Mouse (Mus musculus) urinary bladder, adult 18-20 months (tissue): ENCODE data around the gene Kcnq4.

Source experiments
- DNase-seq, 2 experiments: peaks; one replicate each; pipeline ENCODE4 v3.0.0; 2022; ENCODE audit warnings: low spot score in 2 of 2, mixed read lengths in 2 of 2

The Kcnq4 gene

DNA sequence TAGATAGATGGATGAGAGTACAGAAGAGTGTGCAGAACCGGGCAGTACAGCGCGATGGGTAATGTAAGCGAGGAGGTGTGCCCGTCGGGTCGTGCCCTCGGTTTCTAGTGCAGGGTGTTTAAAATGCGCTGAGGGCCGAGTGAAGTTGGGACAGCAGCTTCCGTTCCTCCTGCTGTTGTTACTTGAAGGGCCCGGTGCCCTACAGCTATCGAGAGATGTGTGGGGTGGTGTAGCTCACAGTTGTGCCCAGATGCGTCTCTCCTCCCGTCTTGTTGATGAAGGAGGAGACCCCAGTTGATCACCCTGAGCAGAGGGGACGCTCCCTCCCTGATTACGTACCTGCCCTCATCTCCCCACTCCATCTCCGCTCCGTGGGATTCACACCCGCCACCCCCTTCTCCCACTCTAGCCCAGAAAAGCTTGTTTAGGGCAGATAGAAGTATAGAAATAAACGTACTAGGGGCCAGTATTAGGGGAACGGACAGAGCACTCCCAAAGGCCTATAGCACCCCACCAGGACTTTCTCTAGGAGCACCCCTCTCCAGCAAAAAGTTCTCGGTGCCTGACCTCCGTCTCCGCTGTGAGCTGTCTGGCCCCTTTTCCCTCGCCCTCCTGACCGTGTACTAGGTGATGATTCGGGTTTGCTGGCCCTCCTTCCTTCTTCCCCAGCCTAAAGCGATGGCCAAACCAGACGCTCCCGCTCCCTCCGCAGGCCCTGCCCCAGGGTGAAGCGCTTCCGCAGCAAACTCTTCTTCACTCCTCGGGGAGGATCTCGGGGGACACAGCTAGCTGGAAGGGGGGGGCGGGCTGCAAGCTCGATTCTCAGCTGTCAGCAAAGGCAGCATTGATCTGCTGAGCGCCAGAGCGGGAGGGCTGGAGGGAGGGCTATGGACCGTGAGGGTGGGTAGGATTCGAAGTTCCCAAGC is at the start of gene Kcnq4:
Kcnq4 (minus strand) TSS at position 672 of the 926 bp plus-strand sequence.
- DNase-seq = no peak

DNA sequence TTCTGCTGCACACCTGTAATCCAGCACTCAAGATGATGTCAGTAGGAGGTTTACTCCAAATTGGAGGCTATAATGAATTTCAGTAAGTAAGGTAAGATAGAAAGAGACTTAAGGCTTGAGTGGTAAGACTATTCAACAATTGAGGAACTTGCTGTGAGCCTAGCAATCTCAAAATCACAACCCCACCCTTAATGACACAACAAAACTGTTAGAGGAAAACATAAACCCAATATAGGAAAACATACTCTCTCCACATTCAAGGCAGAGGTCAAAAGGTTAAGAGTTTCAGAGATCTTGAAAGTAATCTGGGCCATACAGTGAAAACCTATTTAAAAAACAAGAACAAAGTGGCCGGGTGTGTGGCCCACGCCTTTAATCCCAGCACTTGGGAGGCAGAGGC is 48.3 kb upstream of the Kcnq4 start:
- no peak for DNase-seq

DNA sequence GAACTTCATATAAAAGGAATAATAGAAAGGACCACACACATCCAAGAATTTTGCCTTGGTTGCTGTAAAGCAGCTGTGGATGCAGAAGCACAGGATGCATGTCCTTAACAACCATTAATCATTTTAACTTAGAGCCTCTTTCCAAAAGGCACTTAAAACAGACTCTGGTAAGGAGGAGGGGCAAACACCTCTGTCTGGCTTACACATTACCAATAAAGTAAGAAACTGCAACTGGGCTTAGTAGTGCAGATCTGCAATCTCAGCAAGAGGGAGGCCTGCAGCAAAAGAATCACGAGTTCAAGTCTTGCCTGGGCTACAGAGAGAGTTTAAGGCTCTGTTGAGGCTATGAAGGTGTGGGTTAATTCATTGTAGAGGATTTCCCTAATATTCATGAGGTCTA is 47.2 kb upstream of the Kcnq4 start:
- no peak for DNase-seq

DNA sequence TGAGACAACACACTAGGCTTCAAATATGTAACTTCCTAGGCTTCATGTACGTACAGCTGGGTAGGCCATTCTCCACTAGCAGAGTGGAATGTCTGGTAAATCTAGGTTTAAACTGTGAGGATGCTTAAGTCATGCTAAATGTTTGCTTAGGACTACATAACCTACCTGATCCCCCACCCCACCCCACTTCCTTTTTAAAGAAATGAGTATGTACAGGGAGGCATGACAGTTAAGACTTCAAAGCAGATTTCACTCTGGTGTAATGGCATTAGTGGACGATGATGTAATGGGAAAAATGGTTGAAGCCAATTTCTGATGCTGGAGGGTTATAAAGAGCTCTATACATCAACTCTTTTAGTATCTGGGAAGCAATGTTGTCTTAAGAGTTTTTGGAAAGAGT is 44.5 kb upstream of the Kcnq4 start:
- DNase-seq = no peak

DNA sequence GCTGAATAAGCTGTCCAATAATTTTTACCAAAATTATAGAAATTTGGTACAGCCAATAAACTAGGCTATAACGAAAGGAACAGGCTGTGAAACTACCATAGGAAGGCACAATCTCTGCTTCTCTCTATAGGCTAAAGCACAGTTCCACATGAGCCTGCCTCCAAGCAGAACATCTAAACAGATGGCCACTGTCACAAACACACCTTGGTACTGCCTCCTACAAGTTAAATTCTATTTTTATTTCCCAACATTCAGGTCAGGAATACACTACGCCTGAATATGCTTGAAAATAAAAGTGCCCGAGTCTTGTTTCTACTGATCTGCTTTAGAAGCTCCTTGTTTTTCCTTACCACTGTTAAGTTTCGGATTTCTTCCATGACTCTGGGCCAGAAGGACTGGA is 41.6 kb upstream of the Kcnq4 start:
- no peak for DNase-seq

DNA sequence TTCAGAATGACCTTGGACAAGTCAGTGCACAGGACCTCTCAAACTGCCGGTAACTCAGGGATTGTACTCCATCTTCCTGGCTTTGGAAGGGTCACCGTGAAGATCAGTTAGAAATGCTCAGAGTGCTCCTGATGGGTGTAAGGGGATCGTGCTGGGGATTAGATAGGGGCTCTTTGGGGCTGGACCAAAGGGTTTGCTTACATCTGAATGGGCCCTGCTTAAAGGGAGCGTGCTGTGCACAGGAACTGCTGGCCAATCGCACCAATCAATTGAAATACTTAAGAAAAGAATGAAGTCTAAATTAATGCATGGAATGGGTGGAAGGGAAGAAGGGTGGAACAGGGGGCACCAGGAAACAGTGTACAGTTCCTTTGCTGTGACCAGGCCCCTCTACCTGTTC is 7.4 kb upstream of the Kcnq4 start:
- no peak for DNase-seq

DNA sequence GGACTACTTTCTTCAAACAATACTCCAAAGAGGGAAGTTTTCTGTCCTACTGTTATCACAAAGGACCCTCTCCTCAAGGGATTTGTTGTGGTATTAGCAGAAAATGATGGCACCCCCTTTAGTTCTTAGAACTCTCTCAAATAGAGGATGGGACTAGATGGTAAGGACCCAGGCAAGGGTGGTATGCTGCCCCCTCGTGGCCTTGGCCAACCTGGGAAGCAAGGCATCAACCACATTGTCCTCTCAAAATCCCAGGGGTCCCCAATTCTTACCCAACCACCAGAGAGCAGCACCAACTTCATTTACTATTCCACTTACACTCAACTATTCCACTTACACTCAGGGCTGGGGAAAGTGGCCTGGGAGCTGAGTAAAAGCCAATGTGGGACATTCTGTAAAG is 6.9 kb upstream of the Kcnq4 start:
- DNase-seq = peak in 1 of 2 experiments; percentile 61

DNA sequence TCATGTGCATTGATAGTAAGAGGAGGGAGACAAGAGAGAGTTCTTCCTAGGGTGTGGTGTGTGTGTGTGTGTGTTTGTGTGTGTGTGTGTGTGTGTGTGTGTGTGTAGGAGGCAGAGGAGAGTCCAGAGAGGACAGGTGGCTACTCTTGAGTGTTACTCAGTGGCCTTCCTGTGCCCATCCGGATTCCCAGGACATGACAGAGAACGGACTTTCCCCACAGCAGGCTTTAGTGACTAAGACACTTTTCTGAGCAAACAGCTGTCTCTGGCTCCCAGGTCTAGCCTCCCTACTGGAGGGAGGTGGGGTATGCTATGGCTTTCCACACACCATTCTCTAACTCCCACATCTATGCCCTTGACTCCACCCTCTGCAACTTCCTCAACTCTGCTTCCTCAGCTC is 1.2 kb upstream of the Kcnq4 start:
- no peak for DNase-seq

DNA sequence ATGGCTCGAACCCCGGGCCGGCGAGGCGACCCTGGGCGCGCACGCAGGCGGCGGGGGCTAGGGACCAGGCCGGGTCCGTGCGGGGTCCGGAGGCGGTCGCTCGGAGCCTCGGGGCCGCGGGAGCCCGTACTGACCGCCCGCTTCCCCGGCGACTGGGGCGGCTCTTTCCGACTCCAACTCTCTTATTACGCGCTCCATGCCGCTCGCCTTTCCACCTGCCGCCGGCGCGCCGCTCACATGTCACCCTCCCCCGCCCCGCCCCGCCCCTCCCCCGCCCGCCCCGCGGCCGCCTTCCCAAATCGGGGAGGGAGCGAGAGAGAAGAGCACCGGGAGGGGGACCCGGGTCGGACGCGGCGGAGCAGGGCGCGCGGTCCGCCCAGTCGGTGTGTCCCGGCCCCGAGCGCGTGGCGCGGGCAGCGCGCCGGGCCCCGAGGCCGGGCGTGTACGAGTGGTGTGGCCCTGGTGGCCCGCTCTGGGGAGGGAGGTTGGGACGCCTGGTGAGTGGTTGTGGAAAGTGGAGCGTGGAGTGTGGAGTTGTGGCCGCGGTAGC is 1.1 kb downstream of the Kcnq4 start:
- DNase-seq = no peak

DNA sequence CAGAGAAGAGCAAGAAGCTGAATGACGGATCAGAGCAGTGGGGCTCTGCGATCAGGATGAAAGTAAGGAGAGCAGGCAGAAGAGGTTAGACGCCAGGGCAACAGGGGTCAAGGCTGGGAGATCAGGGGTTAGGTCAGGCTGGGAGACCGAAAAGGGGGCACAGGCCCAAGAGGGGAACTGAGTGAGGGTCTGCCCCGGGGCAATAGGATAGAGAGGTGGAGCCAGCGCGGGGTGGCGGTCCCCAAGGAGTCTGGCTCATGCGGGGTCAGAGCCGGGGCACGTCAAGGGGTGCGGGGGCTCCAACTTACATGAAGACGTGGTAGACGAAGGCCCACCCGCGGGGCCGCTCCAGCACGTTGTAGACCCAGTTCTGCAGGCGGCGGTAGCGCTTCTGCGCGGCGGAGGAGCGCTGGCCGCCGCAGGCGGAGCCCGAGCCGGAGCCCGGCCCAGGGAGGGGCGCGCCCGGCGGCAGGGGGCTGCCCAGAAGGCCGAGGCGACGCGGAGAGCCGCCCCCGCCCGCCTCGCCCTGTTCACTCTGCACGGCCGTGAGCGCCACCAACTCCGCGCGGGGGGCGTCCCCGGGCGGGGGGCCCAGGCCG is 1.8 kb downstream of the Kcnq4 start:
- DNase-seq = no peak

DNA sequence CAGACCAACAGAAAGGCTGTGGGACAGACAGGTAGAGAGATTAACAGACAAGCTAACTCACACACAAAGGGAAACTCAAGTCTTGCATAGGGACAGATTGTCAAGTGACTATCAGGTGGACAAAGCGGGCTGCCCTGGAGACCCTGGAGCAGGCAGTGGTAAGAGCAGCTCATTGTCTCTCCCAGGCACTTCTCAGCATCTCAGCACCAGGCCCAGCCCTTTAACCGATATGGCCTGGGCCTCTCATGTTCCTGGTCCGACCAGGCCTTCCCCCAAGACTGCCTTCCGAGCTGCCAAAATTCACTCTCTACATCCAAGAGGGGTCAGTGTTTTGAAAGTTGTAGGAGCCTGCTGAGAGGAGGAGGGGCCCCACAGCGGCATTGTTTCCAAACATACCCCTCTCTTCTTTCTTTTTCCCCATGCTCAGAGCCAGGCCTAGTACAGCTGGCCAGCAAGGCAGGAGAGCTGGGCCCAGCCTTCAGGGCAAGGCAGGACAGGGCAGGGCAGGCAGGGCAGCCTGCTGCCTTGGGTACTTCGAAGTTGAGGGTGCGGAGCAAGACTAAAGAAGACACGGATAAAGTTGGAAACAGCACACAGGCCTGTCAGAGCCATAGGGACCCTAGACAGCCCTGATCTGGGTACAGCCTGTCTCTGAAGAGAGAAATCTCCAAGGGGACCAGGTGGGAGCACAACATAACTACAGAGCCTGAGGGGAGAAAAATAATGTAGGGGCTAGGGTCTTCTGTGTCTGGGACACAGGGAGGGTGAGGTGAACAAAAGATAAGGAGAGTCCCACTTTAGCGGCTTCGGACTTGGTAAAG is 2.5 kb downstream of the Kcnq4 start:
- DNase-seq = no peak

DNA sequence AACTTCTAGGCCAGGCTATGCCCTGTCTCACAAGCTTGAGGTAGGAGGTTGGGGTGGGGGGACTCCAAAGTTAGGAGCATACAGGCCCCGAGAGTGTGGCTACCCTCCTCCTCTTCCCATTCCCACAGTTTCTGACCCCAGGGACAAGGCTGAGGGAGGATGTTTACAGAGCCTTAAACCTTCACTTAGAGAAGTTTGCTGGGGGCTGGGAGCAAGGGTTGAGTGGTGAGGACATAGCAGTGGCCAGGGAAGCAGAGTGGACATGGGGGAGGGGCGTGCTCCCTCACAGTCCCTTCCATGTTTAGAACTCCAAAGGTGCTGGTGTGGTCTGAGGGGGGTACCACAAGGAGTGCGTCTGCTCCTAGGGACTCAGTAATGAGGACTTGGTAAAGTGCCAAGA is 4.8 kb downstream of the Kcnq4 start:
- DNase-seq = no peak

DNA sequence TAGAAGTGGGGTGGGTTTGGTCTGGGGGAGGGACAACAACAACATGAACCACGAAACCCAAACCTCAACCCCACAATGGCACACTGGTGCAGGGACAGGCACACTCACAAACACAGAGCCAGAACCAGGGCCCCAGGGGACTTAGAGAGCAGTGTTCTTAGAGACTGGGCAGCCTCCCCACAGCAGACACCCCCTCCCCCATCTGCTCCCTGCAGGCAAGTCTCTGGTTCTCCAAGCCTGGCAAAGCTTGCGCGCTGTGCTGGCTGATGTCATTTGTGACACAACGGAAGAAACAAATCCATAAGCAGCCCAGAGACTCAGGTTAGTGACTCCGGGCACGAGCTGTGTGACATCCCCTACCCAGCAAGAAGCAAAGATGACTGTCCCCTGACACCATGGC is 7.1 kb downstream of the Kcnq4 start:
- no peak for DNase-seq

DNA sequence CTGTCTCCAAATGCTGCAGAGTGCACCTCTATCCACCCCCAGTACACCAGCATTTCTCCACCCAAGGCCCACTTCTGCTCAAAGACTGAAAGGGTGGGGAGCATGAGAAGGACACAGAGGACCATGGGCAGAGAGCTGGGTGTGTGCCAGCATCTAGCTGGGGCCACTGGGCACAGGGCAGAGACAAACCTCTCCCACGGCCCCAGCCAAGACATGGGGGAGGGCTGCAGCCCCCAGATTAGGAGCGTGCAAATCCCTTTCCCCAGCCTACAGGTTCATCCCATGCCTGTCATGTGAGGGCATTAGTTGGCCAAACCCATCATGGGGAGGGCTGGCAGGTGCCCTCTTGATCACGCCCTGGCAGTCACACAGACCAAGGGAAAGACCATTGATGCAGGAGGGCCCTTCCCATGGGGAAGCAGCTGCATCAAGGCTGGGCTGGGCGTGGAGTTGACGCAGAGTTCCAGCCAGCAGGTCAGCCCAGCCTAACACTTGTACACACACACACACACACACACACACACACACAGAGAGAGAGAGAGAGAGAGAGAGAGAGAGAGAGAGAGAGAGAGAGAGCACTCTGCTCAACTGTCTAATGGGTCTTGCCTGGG is 14.3 kb downstream of the Kcnq4 start:
- no peak for DNase-seq

DNA sequence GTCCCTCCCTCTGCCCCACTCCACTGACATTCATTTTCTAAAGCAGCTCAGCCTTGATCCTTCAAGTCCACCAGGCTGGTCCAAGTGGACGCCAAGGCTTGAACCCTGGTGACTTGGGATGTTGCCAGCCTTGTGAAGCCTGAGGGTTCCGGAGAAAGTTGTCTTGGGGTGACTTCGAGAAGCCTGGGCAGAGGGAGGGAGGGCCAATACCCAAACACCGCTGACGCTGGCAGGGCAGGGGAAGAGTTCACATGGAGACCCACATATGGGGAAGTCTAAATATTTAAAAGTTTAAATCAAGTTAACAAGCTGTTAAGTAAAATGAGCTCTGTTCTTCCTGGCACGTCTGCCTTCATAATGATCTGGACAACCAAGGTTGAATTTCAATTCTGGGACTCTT is 15.7 kb downstream of the Kcnq4 start:
- DNase-seq = no peak

DNA sequence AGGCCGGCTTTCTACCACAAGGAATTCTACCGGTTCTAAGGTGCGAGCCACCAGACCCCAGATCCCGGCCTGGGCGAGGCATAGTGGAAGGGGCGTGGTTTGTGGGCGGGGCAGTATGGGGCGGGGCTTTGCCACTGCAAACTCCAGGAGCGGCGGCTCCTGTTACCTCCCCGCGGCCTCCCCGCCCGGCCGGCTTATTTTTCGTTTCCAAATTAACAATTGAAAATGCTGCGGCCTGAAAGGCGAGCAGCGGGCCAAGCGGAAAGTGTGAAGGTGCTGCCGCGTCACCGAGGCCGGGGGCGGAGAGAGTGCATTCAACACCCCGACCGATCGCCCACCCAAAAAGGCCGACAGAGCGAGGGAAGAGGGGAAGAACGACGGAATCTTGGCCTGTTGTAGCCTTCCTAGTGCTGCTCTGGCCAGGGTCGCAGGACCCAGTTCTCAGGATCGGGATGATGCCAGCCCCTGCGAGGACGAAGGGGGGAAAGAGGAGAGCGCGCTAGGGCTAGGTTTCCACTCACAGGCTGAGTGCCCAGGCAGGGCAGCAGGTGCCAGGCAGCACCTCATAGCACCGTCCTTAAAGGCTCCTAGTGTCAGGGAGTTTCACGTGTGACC is 17.3 kb downstream of the Kcnq4 start:
- peak; percentile 39 to 60 for DNase-seq

DNA sequence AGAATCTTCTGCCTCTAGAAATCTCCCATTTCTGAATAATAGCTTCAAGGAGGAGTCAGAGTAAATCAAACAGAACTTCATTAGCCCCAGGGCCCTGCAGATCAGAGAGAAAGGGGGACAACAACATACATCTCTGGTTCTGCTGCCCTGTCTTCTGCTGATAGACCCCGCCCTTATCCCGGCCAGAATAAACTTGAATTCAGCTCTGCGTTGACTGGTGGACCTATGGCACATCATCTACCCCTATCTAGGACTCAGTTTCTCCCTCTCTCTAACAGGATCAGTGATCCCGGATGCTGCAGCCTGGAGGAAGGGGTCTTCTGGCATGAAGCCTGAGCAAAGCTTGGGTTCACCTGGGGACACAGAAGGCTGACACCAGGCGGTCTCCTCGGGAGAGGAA is 17.8 kb downstream of the Kcnq4 start:
- no peak for DNase-seq

DNA sequence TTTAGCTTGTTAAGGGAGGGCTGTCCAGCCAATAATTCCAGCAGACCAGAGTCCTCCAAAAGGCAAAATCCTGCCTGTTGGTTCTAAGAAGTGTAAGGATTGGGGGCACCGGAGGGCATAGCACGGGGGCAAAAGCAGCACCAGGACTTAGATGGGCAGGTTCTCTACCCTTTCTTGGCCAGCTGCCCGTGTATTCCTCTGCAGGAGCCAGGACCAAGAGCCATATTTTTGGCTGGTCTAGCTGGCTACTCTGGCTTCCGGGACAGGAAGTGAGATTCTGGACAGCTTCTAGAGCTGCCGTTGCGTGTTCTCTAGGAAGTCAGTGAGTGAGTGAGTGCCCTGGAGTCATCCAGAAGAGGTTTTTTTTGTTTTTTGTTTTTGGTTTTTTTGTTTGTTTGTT is 18.3 kb downstream of the Kcnq4 start:
- no peak for DNase-seq

DNA sequence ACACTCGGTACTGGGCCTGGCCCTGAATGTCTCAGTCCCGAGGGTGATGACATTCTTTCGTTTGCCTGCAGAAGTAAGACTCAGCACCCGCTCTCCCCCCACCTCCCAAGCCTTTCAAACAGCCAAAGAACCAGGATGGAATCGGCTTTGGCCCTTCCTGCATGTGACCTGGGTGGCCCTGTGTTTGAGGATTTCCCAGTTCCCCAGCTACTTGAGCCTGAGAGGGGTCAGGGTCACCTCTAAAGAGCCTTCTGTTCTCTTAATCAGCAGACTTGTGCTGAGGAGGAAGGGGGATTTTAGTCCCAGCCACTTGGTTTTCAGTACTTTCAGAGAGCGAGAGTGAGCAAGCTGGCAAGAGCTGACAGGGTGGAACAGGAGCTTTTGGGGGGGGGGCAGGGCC is 19.0 kb downstream of the Kcnq4 start:
- DNase-seq = no peak

DNA sequence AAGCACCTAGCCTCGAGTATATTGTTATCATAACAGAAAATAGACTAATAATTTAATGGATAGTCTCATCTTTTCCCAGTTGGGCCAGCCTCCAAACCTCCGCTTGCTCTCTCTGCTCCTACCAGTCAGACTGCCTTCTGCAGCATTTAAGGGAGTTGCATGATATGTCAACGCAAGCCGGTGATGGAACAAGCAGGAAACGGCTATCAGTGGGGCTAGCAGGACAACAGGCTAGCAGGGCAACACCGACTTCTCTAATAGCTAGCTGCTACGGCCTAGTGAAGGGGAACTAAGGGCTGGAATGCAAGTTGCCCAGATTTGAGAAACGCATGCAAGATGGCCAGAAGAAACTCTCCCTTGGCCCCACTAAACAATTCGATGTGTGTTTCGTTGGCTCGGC is 20.6 kb downstream of the Kcnq4 start:
- DNase-seq = no peak

DNA sequence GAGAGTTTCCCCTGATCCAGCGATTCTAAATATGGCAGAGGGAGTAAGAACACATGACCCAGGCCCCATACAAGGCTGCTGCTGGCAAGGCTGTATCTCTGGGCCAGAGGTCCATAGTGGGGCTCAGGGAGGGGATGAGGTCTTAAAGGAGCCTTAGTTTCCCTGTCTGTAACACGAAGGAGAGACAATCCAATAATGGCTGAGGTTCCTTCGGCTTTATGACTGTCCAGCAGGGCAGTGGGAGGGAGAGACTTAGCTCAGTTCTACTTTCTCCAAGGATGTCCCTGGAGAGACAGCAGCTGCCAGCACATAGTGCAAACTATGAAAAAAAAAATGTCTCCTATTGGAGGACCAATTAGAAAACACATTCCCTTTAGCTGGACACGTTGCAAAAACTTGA is 22.2 kb downstream of the Kcnq4 start:
- no peak for DNase-seq
